Mouse (Mus musculus) liver, embryonic 12.5 days (tissue): ENCODE results near the gene Slc25a22. TPM values are rescaled to one million over a fixed set of nuclear protein-coding genes. Genes with fewer than 3 reads are reported as not detected.

ENCODE experiments used
- ATAC-seq: fragments of 200-750 bp; cut with Nextera tagmentation; 2 replicates; pipeline ENCODE4 v1.8.0; 2017; ENCODE audit warnings: moderate number of reproducible peaks, mild to moderate bottlenecking, moderate library complexity
- H3K27ac ChIP-seq: fragments of 300-500 bp; sonication (generic); 2 replicates; pipeline ENCODE4 v1.5.1; 2016; ENCODE audit warnings: mild to moderate bottlenecking
- H3K27me3 ChIP-seq: fragments of 300-500 bp; sonication (generic); replicated peaks from 2 replicates; pipeline ENCODE4 v1.6.1; 2016; ENCODE audit warnings: mild to moderate bottlenecking, moderate library complexity
- H3K36me3 ChIP-seq: fragments of 300-500 bp; sonication (generic); 2 replicates; pipeline ENCODE4 v1.6.1; 2016; ENCODE audit warnings: mild to moderate bottlenecking, moderate library complexity
- H3K4me1 ChIP-seq: fragments of 300-500 bp; sonication (generic); 2 replicates; pipeline ENCODE4 v1.6.1; 2016
- H3K4me2 ChIP-seq: fragments of 300-500 bp; sonication (generic); 2 replicates; pipeline ENCODE4 v1.6.1; 2016; ENCODE audit warnings: mild to moderate bottlenecking, moderate library complexity
- H3K4me3 ChIP-seq: fragments of 300-500 bp; sonication (generic); 2 replicates; pipeline ENCODE4 v1.5.1; 2016; ENCODE audit warnings: mild to moderate bottlenecking, moderate library complexity
- H3K9ac ChIP-seq: fragments of 300-500 bp; sonication (generic); 2 replicates; pipeline ENCODE4 v1.6.1; 2016; ENCODE audit warnings: mild to moderate bottlenecking, moderate library complexity
- H3K9me3 ChIP-seq: fragments of 300-500 bp; sonication (generic); replicated peaks from 2 replicates; pipeline ENCODE4 v1.6.1; 2016; ENCODE audit warnings: mild to moderate bottlenecking, moderate library complexity
- WGBS: fragments of 180-500 bp; shearing (Covaris S2); methylation state at CpG from one replicate; pipeline ENCODE4 v1.1.7; 2016; ENCODE audit not compliant: insufficient replicate concordance; 5-methylcytosine and 5-hydroxymethylcytosine counted together
- polyA plus RNA-seq: library from polyadenylated mRNA; unstranded; fragments of >200 nt; fragmentation: Nextera tagmentation; extraction: Ambion mirVana; gene quantifications from 2 replicates; pipeline ENCODE4 v1.2.1, GENCODE M21; 2016

Gene Slc25a22
- polyA plus RNA-seq, 1 experiment from 2014 or later: 27.1 TPM

GRCm38 (mm10) chr7:141429840-141430584 is 7.7 kb downstream of the Slc25a22 start:
- Histone ChIP-seq H3K36me3 (peaks cover 41% of the 10 kb centered on the region), H3K9ac (no peak overlapping the region), H3K4me3 (no peak overlapping the region), H3K4me1 (peaks cover 51% of the 10 kb centered on the region), H3K27me3 (peaks cover 29% of the 10 kb centered on the region), H3K9me3 (no peaks in the 10 kb centered on the region), H3K4me2 (no peak overlapping the region), H3K27ac (no peak overlapping the region)
- 66% methylated on average over 9 of the region's 9 CpGs for WGBS
- ATAC-seq: no peak

- 10% methylated on average over 19 of the region's 19 CpGs for WGBS
- Histone ChIP-seq H3K27me3 (peaks cover 29% of the 10 kb centered on the region), H3K4me3 (no peak within 1 kb of the TSS), H3K36me3 (peaks cover 41% of the 10 kb centered on the region), H3K4me2 (no peak within 1 kb of the TSS; the same call in 1 of the 2 replicates), H3K27ac (no peak within 1 kb of the TSS), H3K9me3 (no peaks in the 10 kb centered on the region), H3K4me1 (peaks cover 44% of the 10 kb centered on the region), H3K9ac (no peak within 1 kb of the TSS)
- peak; percentile 53 for ATAC-seq
These were observed 8.4 kb downstream of the Slc25a22 start, which contains the start of gene Cend1 for GRCm38 (mm10) chr7:141429310-141429709. Cend1 (minus strand) TSS chr7:141429491.

GRCm38 (mm10) chr7:141428701-141429100 is 9.0 kb downstream of the Slc25a22 start:
- 52% methylated on average over 5 of the region's 5 CpGs for WGBS
- Histone ChIP-seq H3K9ac (no peak overlapping the region), H3K27me3 (peaks cover 31% of the 10 kb centered on the region), H3K9me3 (no peaks in the 10 kb centered on the region), H3K27ac (no peak overlapping the region), H3K4me3 (no peak overlapping the region), H3K36me3 (peaks cover 36% of the 10 kb centered on the region), H3K4me1 (peaks cover 38% of the 10 kb centered on the region), H3K4me2 (no peak overlapping the region)
- ATAC-seq: no peak

GRCm38 (mm10) chr7:141426948-141427730 is 10.6 kb downstream of the Slc25a22 start:
- ATAC-seq: no peak
- no peaks in the 10 kb centered on the region for H3K9me3 ChIP-seq
- peaks cover 21% of the 10 kb centered on the region for H3K36me3 ChIP-seq
- peaks cover 40% of the 10 kb centered on the region for H3K27me3 ChIP-seq
- WGBS: 58% methylated on average over 12 of the region's 12 CpGs
- peaks cover 27% of the 10 kb centered on the region for H3K4me1 ChIP-seq
- H3K4me2 ChIP-seq: no peak overlapping the region
- H3K9ac ChIP-seq: no peak overlapping the region
- no peak overlapping the region for H3K4me3 ChIP-seq
- H3K27ac ChIP-seq: no peak overlapping the region

GRCm38 (mm10) chr7:141423811-141424210 is 13.9 kb downstream of the Slc25a22 start:
- Histone ChIP-seq H3K36me3 (no peaks in the 10 kb centered on the region), H3K27me3 (peaks cover 40% of the 10 kb centered on the region), H3K4me3 (no peak overlapping the region), H3K27ac (no peak overlapping the region), H3K9ac (no peak overlapping the region), H3K9me3 (no peaks in the 10 kb centered on the region), H3K4me2 (no peak overlapping the region), H3K4me1 (peaks cover 17% of the 10 kb centered on the region)
- WGBS: 63% methylated on average over 4 of the region's 4 CpGs
- ATAC-seq: no peak

- no peaks in the 10 kb centered on the region for H3K9me3 ChIP-seq
- H3K27ac ChIP-seq: no peak overlapping the region
- H3K9ac ChIP-seq: no peak overlapping the region
- H3K4me1 ChIP-seq: peaks cover 7% of the 10 kb centered on the region; the same call in 1 of the 2 replicates
- WGBS: 61% methylated on average over 9 of the region's 9 CpGs
- peak; percentile 43 for ATAC-seq
- H3K27me3 ChIP-seq: peaks cover 16% of the 10 kb centered on the region; the same call in 1 of the 2 replicates
- H3K4me3 ChIP-seq: no peak overlapping the region
- H3K36me3 ChIP-seq: no peaks in the 10 kb centered on the region
- H3K4me2 ChIP-seq: no peak overlapping the region
These were observed 17.5 kb downstream of the Slc25a22 start for GRCm38 (mm10) chr7:141420030-141420702.

GRCm38 (mm10) chr7:141418970-141419369 is 18.7 kb downstream of the Slc25a22 start:
- no peak overlapping the region for H3K4me3 ChIP-seq
- H3K36me3 ChIP-seq: no peaks in the 10 kb centered on the region
- H3K4me1 ChIP-seq: peaks cover 15% of the 10 kb centered on the region
- 53% methylated on average over 7 of the region's 7 CpGs for WGBS
- no peak for ATAC-seq
- peaks cover 16% of the 10 kb centered on the region; the same call in 1 of the 2 replicates for H3K27me3 ChIP-seq
- no peak overlapping the region for H3K4me2 ChIP-seq
- no peaks in the 10 kb centered on the region for H3K9me3 ChIP-seq
- H3K9ac ChIP-seq: no peak overlapping the region
- no peak overlapping the region for H3K27ac ChIP-seq

GRCm38 (mm10) chr7:141417731-141418681 is 19.7 kb downstream of the Slc25a22 start:
- no peak for ATAC-seq
- H3K9me3 ChIP-seq: no peaks in the 10 kb centered on the region
- H3K4me1 ChIP-seq: peaks cover 21% of the 10 kb centered on the region
- no peak overlapping the region for H3K4me2 ChIP-seq
- H3K4me3 ChIP-seq: no peak overlapping the region
- H3K27ac ChIP-seq: no peak overlapping the region
- 69% methylated on average over 8 of the region's 8 CpGs for WGBS
- no peaks in the 10 kb centered on the region for H3K36me3 ChIP-seq
- H3K9ac ChIP-seq: no peak overlapping the region
- peaks cover 8% of the 10 kb centered on the region; the same call in 1 of the 2 replicates for H3K27me3 ChIP-seq

GRCm38 (mm10) chr7:141416144-141416841 is 21.4 kb downstream of the Slc25a22 start:
- H3K36me3 ChIP-seq: peaks cover 1% of the 10 kb centered on the region; the same call in 1 of the 2 replicates
- H3K27me3 ChIP-seq: peaks cover 5% of the 10 kb centered on the region; the same call in 1 of the 2 replicates
- H3K4me3 ChIP-seq: no peak overlapping the region
- no peak for ATAC-seq
- no peak overlapping the region for H3K9ac ChIP-seq
- no peak overlapping the region for H3K27ac ChIP-seq
- H3K4me2 ChIP-seq: no peak overlapping the region
- H3K4me1 ChIP-seq: peaks cover 26% of the 10 kb centered on the region
- WGBS: 69% methylated on average over 6 of the region's 6 CpGs
- H3K9me3 ChIP-seq: no peaks in the 10 kb centered on the region

- WGBS: under 1% methylated on average over 56 of the region's 56 CpGs
- ATAC-seq: peak; percentile 93
- Histone ChIP-seq H3K9ac (peak within 1 kb of the TSS; percentile 87), H3K4me3 (peak within 1 kb of the TSS; percentile 71), H3K9me3 (no peaks in the 10 kb centered on the region), H3K27me3 (0 out of 2 replicates have a peak, but pooled peaks cover 5% of the 10 kb centered on the region), H3K36me3 (peaks cover 24% of the 10 kb centered on the region), H3K4me1 (peaks cover 28% of the 10 kb centered on the region), H3K4me2 (peak within 1 kb of the TSS; percentile 91), H3K27ac (peak within 1 kb of the TSS; percentile 85)
These were observed 23.7 kb downstream of the Slc25a22 start, which contains the start of gene Gatd1 for GRCm38 (mm10) chr7:141413809-141414584. Gatd1 (minus strand) TSS chr7:141414136.
